ENCODE assay signal across 8 mouse cellular contexts in genomic region chr2:26915927-26916728, GRCm38 (mm10). TPM values are rescaled to one million over a fixed set of nuclear protein-coding genes. Genes with fewer than 3 reads are reported as not detected.
DNase-seq lines count a peak whose midpoint lies in the region; ATAC-seq lines count a peak whose summit lies in the region.

Gene Surf2, plus strand, starts transcription at chr2:26916367.
Gene Surf1, minus strand, starts transcription at chr2:26916530.

- ATAC-seq in hindbrain, embryonic 13.5 days (ENCODE audit: low FRiP score) = peak; percentile 80

- H3K36me3 ChIP-seq in hindbrain, embryonic 13.5 days = peaks cover 70% of the 10 kb centered on the region

- WGBS in hindbrain, embryonic 13.5 days = 2% methylated on average over 47 of the region's 47 CpGs

- no peaks in the 10 kb centered on the region for H3K9me3 ChIP-seq in hindbrain, embryonic 13.5 days

- H3K4me3 ChIP-seq in hindbrain, embryonic 13.5 days = peak within 1 kb of the TSS; percentile 62

- H3K27ac ChIP-seq in hindbrain, embryonic 13.5 days = peak within 1 kb of the TSS; percentile 83

- H3K4me2 ChIP-seq in hindbrain, embryonic 13.5 days = peak within 1 kb of the TSS; percentile 100

- peak; percentile 88 for DNase-seq in NIH3T3 (ENCODE audit: low read depth)
- peak; percentile 87 for DNase-seq in cerebellum, postnatal 25 days
- peak; percentile 75 to 77 for DNase-seq in frontal cortex, postnatal 25 days (ENCODE audit: low spot score in 2 of 2)
- peak; percentile 61 to 68 for DNase-seq in layer of hippocampus, postnatal 25 days (ENCODE audit: extremely low spot score in 1 of 2, low spot score in 1 of 2)
- peak; percentile 74 for DNase-seq in lung, postnatal 14 days
- peak; percentile 77 for DNase-seq in ovary, postnatal 36 days (ENCODE audit: low spot score)
- peak; percentile 73 for DNase-seq in thymus, postnatal 14 days

- peak within 1 kb of the TSS; percentile 91 for H3K9ac ChIP-seq in hindbrain, embryonic 13.5 days

- peaks cover 51% of the 10 kb centered on the region for H3K4me1 ChIP-seq in hindbrain, embryonic 13.5 days (replicated peaks)

- no peaks in the 10 kb centered on the region for H3K27me3 ChIP-seq in hindbrain, embryonic 13.5 days

RNA-seq across cellular contexts. Expression of gene Surf2, which starts in this region (rescaled TPM):
- 55.7 and 56.0 TPM in 2 replicates for polyA plus RNA-seq in hindbrain, embryonic 13.5 days (2015; fragmentation: Nextera tagmentation; extraction: Ambion mirVana)
- total RNA-seq in layer of hippocampus, postnatal 25 days (2021) = 10 to 100 TPM; 31.1 to 37.2 TPM

RNA-seq across cellular contexts. Expression of gene Surf1, which starts in this region (rescaled TPM):
- polyA plus RNA-seq in hindbrain, embryonic 13.5 days (2015; fragmentation: Nextera tagmentation; extraction: Ambion mirVana) = 77.4 and 85.5 TPM in 2 replicates
- total RNA-seq in layer of hippocampus, postnatal 25 days (2021) = 10 to 100 TPM; 91.6 to 94.9 TPM

Comparison
In these comparisons a context has a peak if more than half of its experiments do, and no peak if none do; other contexts are left out.
1. Peak in every context shown above with its lines: DNase-seq, ATAC-seq, H3K4me3 ChIP-seq and H3K27ac ChIP-seq.